Mouse (Mus musculus): ENCODE measurements around the gene Meis1.

DNA sequence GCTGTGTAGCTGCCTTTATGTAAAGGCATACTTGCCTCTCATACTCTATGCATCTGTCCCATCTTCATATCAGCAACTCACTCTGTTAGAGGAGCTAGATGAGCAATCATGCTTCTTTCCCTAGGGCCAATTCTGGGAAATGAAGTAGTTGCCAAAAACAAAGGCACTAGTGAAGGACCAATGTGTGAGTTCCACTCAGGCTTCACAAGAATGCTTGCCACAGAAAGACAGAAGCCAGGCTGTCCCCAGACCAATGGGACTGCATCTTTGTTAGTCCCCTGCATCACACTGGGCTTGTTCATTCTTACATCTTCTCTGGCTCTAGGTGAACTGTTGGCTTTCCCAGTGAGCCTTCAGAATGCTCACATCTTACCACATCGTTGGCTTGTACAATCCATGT, 43.7 kb downstream of the Meis1 start:
- no peak for TF ChIP-seq CTCF (conservative IDR thresholded peaks at IDR 0.05 in 1 of 2, IDR thresholded peaks at IDR 0.05 in 1 of 2; ENCODE audit: low read depth in 2 of 2, low read length in 2 of 2)
- TF ChIP-seq NELFE (IDR thresholded peaks at IDR 0.05; ENCODE audit: low read depth, low read length), result no peak
- no peak for TF ChIP-seq EP300 (IDR thresholded peaks at IDR 0.05; ENCODE audit: low read length)
- no peak for TF ChIP-seq HCFC1 (IDR thresholded peaks at IDR 0.05; ENCODE audit: low read depth, low read length)
- no peak for TF ChIP-seq MAX (IDR thresholded peaks at IDR 0.05; ENCODE audit: low read length)
- TF ChIP-seq POLR2AphosphoS2 (IDR thresholded peaks at IDR 0.05; ENCODE audit: low read depth, low read length), result no peak
- TF ChIP-seq E2F4 (IDR thresholded peaks at IDR 0.05; ENCODE audit: insufficient replicate concordance, low read depth, low read length), result no peak
- no peak for TF ChIP-seq JUND (conservative IDR thresholded peaks at IDR 0.05; ENCODE audit: low read depth, low read length)
- TF ChIP-seq POLR2A (IDR thresholded peaks at IDR 0.05; ENCODE audit: low read depth, low read length), result no peak
- no peak for TF ChIP-seq GABPA (IDR thresholded peaks at IDR 0.05; ENCODE audit: insufficient replicate concordance, low read depth, low read length)
